Mouse (Mus musculus) effector memory CD4-positive, alpha-beta T cell, adult 7 months (primary cell): ENCODE results near the gene Grk5. TPM values are rescaled to one million over a fixed set of nuclear protein-coding genes. Genes with fewer than 3 reads are reported as not detected.

Experiments used
- polyA plus RNA-seq: library from polyadenylated mRNA; unstranded; fragments of 100-300 nt; shearing (Covaris generic); gene quantifications from one replicate; pipeline ENCODE4 v1.2.1, GENCODE M21; 2017

Gene Grk5
- 2.8 TPM for polyA plus RNA-seq

DNA sequence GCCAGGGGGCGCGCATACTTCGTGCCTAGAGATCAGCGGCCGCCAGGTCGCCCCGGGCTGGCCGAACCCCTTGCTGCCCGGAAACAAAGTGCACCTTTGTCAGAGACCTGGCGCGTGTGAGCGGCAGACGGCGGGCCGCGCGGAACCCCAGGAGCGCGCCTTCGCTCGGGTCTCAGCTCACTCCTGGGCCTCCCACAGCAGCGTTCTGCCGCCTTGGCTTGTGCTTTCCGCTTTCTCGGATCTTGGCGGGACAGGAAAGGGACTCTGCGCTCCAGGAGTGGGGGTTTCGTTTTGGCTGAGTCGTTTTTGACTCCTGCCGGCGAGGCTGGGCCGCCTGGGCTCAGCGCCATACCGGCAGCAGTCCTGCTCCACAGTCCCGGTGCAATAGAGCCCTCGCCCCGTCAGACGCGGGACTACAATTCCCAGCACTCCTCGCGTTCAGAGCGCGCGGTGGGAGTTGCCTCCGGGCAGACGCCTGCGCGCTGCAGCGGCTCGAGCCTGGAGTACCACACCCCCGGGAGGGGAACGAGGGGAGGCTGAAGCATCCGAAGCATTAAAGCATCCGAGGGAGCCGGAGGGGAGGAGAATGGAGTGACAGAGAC is at the start of gene Grk5:
TSS of gene Grk5 (plus strand) at position 36 of the 602 bp plus-strand sequence.

DNA sequence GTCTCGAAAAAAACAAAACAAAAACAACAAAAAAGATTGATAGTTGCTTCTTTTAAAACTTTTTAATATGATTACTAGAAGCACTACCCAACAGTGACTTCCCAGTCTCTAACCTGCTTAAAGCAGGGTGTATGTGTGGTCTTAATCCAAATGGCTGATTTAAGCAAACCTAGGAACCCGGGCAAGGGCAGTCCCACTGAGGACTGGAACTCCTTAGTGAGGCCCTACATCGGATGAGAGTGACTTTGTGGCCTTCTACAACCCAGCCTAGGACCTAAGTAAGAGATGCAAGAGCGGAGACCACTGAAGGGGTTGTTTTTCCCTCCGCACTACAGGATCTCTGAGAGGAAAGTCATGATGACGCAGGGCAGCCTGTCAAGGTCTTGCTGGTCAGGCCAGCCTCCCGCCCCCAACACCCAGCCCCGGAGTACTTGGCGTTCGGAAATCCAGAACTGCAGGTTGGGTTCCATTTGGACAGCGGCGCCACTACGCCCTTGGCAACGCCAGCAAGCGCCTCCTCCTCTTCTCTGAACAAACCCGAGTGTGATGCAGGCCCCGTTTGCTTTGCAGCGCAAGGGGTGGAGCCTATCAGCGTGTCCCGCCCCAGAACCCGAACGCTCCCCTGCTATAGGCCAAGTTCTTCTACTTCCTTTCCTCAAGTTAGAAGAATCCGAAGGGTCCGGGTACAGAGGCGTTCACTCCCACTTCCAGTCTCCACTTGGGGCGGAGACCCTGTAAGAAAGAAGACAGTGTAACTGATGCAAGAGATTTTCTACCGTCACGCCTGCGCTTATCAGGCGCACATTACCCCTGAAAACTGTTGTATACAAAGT is 28.5 kb upstream of the Grk5 start, which contains the start of gene Sfxn4:
TSS of gene Sfxn4 (minus strand) at position 612 of the 833 bp plus-strand sequence.

GRCm38 (mm10) chr19:60874064-60874694 is 15.4 kb upstream of the Grk5 start, which contains the start of gene Prdx3:
Gene Prdx3 (minus strand): TSS chr19:60874556.

GRCm38 (mm10) chr19:61140342-61141206 is 251.0 kb downstream of the Grk5 start, which contains the start of gene Zfp950:
Gene Zfp950 (minus strand): TSS chr19:61140840.

Other genes starting within 250 kb of the Grk5 start
- 7.5 TPM for gene Nanos1, start 133.8 kb upstream of the Grk5 start, polyA plus RNA-seq
- 129 TPM for gene Eif3a, start 99.1 kb upstream of the Grk5 start, polyA plus RNA-seq
- gene Fam45a, start 78.2 kb upstream of the Grk5 start, polyA plus RNA-seq = 28.7 TPM
- 0.51 TPM for gene Sfxn4, start 28.3 kb upstream of the Grk5 start, polyA plus RNA-seq
- 69.9 TPM for gene Prdx3, start 15.2 kb upstream of the Grk5 start, polyA plus RNA-seq